Mouse (Mus musculus): ENCODE data around the gene L3mbtl3.
A peak's percentile ranks its signal among the peaks of the same experiment; 100 is the strongest.

Gene L3mbtl3

GRCm38 (mm10) chr10:26243203-26243602, 132.6 kb downstream of the L3mbtl3 start:
- ATAC-seq (ENCODE audit: low TSS enrichment), result peak; percentile 85

- no peak for ATAC-seq (ENCODE audit: low TSS enrichment)
These were observed 136.7 kb downstream of the L3mbtl3 start for GRCm38 (mm10) chr10:26239090-26239489.

DNA sequence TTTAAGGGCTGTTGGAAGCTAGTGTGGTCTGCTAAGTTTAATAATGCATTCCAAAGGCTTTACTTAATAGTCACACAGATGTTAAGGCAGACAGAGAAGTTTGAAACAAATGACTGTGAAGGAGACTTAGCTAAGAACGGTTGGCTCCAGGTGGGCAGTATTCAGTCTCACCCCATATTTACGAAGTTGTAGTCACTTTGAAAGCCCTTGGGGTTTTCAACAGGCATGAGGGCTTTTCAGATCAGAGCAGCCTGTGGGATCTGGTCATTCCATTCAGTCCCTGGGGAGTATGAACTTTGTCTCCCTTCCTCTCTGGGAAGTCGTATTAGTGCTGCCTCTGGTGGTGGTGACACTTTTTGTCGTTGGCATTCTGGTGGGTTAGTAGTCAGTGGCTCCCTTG, 137.2 kb downstream of the L3mbtl3 start:
- no peak for ATAC-seq (ENCODE audit: low TSS enrichment)

DNA sequence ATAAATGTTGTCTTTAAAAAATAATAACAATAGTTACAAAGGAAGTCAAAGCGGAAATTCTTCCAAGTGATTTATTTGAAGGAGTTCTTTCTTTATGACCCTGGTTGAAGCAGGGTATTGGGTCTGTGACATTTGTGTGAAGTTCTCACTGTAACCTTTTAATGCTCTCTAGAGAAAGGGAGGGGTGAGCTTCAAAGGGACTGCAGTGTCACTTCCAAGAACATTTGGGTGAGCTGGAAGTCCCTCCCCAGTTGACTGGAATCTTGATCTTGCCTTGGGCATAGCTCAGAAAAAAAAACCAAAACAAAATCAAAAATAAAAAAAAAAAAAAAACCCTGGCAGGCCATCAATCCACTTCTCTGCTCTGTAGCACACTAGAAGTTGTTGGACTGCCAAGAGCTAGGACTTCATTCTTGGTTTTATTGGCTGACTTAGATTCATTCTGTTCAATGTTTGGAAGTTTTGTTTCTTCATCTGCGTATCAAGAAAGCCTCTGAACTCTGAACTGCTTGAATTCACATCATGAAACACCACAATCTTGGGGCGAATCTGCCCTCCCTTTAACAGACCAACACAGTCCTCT, 143.6 kb downstream of the L3mbtl3 start:
- ATAC-seq (ENCODE audit: low TSS enrichment), result no peak

DNA sequence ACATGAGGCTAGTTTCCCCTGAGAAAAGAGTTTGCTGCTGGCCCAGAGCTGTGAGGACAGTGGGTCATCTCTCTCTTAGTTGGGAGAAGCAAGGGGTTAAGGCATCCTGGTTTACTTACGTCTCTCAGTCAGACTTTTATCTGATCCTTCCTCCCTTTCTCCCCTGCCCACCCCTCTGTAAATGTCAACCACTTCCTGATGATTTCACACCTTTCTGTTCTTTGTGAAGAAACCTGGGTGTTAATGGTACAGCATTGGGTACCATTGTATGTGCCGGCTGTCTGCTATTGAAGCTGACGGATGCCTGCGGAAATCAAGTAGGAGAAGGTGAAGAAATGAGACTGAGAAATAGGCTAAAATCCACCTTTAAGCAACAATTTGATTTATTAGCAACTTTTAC, 146.3 kb downstream of the L3mbtl3 start, which contains the start of gene Samd3:
Gene Samd3, plus strand, starts transcription at position 220 of the 400 bp plus-strand sequence.
- no peak for ATAC-seq (ENCODE audit: low TSS enrichment)

DNA sequence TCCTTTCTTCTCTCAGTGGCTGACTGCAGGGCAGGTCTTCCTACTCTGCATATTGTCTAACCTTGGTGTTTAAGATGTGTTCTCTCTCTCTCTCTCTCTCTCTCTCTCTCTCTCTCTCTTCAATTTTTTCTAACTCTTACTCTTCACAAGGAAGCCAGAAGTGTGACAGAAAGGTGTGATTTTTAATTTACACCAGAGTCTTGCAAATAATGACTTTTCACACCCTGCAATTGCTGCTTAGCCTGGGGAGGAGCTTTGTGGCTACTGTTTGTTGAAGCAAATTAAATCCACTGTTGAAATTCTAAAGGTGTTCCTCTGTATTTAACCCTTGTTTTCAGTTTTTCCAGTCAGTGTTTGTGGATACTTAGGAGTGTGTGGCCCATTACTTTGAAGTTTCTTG, 147.6 kb downstream of the L3mbtl3 start:
- no peak for ATAC-seq (ENCODE audit: low TSS enrichment)

DNA sequence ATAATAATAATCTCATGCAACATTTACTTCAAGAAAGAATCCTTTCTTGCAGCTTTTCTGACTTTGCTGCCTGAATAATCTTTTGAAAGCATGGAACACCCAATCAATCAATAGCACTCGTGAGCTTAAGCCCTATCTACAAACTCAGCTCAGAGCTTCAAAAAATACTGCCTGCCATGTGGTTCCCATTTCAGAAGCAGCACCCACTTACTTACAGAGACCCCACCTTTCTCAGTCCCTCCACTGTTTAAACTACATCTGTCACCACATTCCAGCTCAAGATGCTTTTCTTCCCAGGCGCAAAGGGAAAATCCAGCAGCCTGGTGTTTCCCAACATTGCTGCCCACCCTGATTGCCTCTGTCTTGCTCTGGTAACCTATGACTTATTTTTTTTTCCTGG, 149.0 kb downstream of the L3mbtl3 start:
- ATAC-seq (ENCODE audit: low TSS enrichment), result no peak

GRCm38 (mm10) chr10:26226241-26226640, 149.5 kb downstream of the L3mbtl3 start:
- no peak for ATAC-seq (ENCODE audit: low TSS enrichment)
